Mouse (Mus musculus): ENCODE measurements at regions not wholly inside any gene's neighbourhood (a gene's known extent, or its start where the extent isn't known, plus 50 kb on each side); places are given as distances from the start of the nearest gene placed in this dataset.

DNA sequence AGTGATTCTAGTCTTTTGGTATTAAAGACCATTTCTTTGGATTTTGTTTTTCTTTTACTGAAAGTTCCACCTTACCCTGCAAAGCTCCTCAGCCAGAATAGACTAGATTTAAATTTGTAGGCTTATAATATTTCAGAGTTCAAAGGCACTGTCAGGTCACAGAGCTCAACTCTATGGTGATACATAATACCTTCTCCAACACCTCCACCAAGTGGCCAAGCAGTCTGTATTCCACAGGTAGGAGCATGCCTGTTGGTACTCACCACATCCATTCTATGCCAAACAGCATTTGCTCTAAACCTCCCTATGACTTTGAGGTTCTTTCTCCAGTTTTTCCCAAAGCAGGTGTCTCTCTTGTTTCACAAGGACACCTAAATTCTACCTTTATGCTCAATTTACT is 1042.2 kb downstream of the Gsdmc2 start:
- no peaks in the 10 kb centered on the region for H3K36me3 ChIP-seq (ENCODE audit: control insufficient read depth, insufficient read depth, low read length)
- H3K27me3 ChIP-seq (ENCODE audit: control insufficient read depth, insufficient read depth, low read length): no peaks in the 10 kb centered on the region
- H3K27ac ChIP-seq (ENCODE audit: control insufficient read depth, insufficient read depth, low read depth, low read length): no peak overlapping the region
- no peaks in the 10 kb centered on the region for H3K4me1 ChIP-seq (ENCODE audit: control insufficient read depth, insufficient read depth, low read length)
- TF ChIP-seq CTCF (IDR thresholded peaks at IDR 0.05; ENCODE audit: control insufficient read depth, insufficient read depth, insufficient replicate concordance, low read depth, low read length): no peak
- no peak for TF ChIP-seq POLR2A (IDR thresholded peaks at IDR 0.05; ENCODE audit: control insufficient read depth, low read depth, low read length)
- no peak overlapping the region for H3K4me3 ChIP-seq (ENCODE audit: control insufficient read depth, low read depth, low read length)

- no peak overlapping the region for H3K27ac ChIP-seq (ENCODE audit: control insufficient read depth, insufficient read depth, low read depth, low read length)
- TF ChIP-seq POLR2A (IDR thresholded peaks at IDR 0.05; ENCODE audit: control insufficient read depth, low read depth, low read length): no peak
- no peak for TF ChIP-seq CTCF (IDR thresholded peaks at IDR 0.05; ENCODE audit: control insufficient read depth, insufficient read depth, insufficient replicate concordance, low read depth, low read length)
- H3K4me1 ChIP-seq (ENCODE audit: control insufficient read depth, insufficient read depth, low read length): no peaks in the 10 kb centered on the region
- H3K36me3 ChIP-seq (ENCODE audit: control insufficient read depth, insufficient read depth, low read length): no peaks in the 10 kb centered on the region
- H3K4me3 ChIP-seq (ENCODE audit: control insufficient read depth, low read depth, low read length): no peak overlapping the region
- no peaks in the 10 kb centered on the region for H3K27me3 ChIP-seq (ENCODE audit: control insufficient read depth, insufficient read depth, low read length)
Observed at GRCm38 (mm10) chr15:62798731-62799130, 1046.2 kb downstream of the Gsdmc2 start.

DNA sequence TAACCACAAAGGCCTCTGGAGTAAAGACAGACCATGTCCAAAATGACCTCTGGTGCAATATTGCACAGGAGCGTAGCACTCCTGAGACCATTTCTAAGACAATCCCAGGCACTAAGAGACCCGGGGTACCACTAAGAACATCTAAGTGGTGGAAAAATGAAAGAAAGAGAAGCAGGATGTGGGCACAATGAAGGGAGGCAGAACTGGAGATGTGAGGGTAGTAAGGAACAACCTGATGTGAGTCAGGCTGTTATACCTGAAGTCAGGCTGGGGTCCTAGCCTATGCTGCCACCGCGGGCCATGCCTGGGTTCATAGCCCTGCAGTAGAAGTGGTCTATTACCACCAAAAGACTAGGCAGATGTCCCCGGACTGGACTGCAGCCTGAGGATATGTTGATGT is 1051.4 kb downstream of the Gsdmc2 start:
- Histone ChIP-seq H3K36me3 (ENCODE audit: control insufficient read depth, insufficient read depth, low read length) (no peaks in the 10 kb centered on the region), H3K27me3 (ENCODE audit: control insufficient read depth, insufficient read depth, low read length) (no peaks in the 10 kb centered on the region), H3K4me3 (ENCODE audit: control insufficient read depth, low read depth, low read length) (no peak overlapping the region), H3K4me1 (ENCODE audit: control insufficient read depth, insufficient read depth, low read length) (no peaks in the 10 kb centered on the region), H3K27ac (ENCODE audit: control insufficient read depth, insufficient read depth, low read depth, low read length) (no peak overlapping the region)
- TF ChIP-seq POLR2A (IDR thresholded peaks at IDR 0.05; ENCODE audit: control insufficient read depth, low read depth, low read length): no peak
- TF ChIP-seq CTCF (IDR thresholded peaks at IDR 0.05; ENCODE audit: control insufficient read depth, insufficient read depth, insufficient replicate concordance, low read depth, low read length): no peak

- TF ChIP-seq CTCF (IDR thresholded peaks at IDR 0.05; ENCODE audit: control insufficient read depth, insufficient read depth, insufficient replicate concordance, low read depth, low read length): no peak
- no peak for TF ChIP-seq POLR2A (IDR thresholded peaks at IDR 0.05; ENCODE audit: control insufficient read depth, low read depth, low read length)
- no peaks in the 10 kb centered on the region for H3K27me3 ChIP-seq (ENCODE audit: control insufficient read depth, insufficient read depth, low read length)
- no peak overlapping the region for H3K27ac ChIP-seq (ENCODE audit: control insufficient read depth, insufficient read depth, low read depth, low read length)
- H3K36me3 ChIP-seq (ENCODE audit: control insufficient read depth, insufficient read depth, low read length): no peaks in the 10 kb centered on the region
- H3K4me3 ChIP-seq (ENCODE audit: control insufficient read depth, low read depth, low read length): no peak overlapping the region
- no peaks in the 10 kb centered on the region for H3K4me1 ChIP-seq (ENCODE audit: control insufficient read depth, insufficient read depth, low read length)
Observed at GRCm38 (mm10) chr15:62792084-62792483, 1052.9 kb downstream of the Gsdmc2 start.

DNA sequence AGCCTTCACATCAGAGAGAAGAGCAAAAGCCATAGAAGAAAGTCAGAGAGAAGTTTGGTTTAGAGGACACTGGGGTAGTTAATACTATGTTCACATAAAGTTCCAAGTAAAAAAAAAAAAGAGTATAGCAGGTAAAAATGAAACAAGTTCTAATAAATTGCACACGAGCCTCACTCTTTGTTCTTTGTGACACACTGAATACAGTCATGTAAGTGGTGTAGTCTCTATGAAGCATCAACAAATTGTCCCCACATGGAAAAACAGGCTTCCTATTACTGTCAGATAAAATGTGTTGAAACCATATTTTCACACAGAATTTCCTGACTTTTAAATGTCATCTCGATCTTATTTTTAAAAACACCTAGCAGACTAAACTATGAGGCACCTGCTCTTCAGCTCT is 1057.2 kb downstream of the Gsdmc2 start:
- H3K4me1 ChIP-seq (ENCODE audit: control insufficient read depth, insufficient read depth, low read length): no peaks in the 10 kb centered on the region
- no peaks in the 10 kb centered on the region for H3K36me3 ChIP-seq (ENCODE audit: control insufficient read depth, insufficient read depth, low read length)
- no peaks in the 10 kb centered on the region for H3K27me3 ChIP-seq (ENCODE audit: control insufficient read depth, insufficient read depth, low read length)
- TF ChIP-seq POLR2A (IDR thresholded peaks at IDR 0.05; ENCODE audit: control insufficient read depth, low read depth, low read length) (no peak), CTCF (IDR thresholded peaks at IDR 0.05; ENCODE audit: control insufficient read depth, insufficient read depth, insufficient replicate concordance, low read depth, low read length) (no peak)
- no peak overlapping the region for H3K4me3 ChIP-seq (ENCODE audit: control insufficient read depth, low read depth, low read length)
- no peak overlapping the region for H3K27ac ChIP-seq (ENCODE audit: control insufficient read depth, insufficient read depth, low read depth, low read length)

DNA sequence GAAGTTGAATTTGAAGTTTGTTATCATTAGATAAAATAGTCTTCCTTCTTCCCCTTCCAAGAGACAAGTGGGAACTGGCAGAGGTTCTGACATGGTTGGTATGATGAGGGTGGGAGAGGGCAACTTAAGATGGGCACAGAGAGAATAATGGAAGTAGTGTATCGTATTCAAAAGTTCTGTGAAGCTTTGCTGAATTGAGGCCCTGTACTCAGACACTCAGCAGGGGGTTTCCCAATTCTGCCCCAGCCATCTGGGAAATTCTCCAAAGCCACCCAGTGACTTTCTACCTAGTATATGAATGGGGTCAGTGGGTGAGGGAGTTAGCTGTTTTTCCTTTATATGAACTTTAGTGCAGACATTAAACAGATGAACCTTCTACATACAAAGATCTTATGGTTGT is 1058.7 kb downstream of the Gsdmc2 start:
- H3K4me3 ChIP-seq (ENCODE audit: control insufficient read depth, low read depth, low read length): no peak overlapping the region
- H3K36me3 ChIP-seq (ENCODE audit: control insufficient read depth, insufficient read depth, low read length): no peaks in the 10 kb centered on the region
- H3K27me3 ChIP-seq (ENCODE audit: control insufficient read depth, insufficient read depth, low read length): no peaks in the 10 kb centered on the region
- no peaks in the 10 kb centered on the region for H3K4me1 ChIP-seq (ENCODE audit: control insufficient read depth, insufficient read depth, low read length)
- H3K27ac ChIP-seq (ENCODE audit: control insufficient read depth, insufficient read depth, low read depth, low read length): no peak overlapping the region
- no peak for TF ChIP-seq CTCF (IDR thresholded peaks at IDR 0.05; ENCODE audit: control insufficient read depth, insufficient read depth, insufficient replicate concordance, low read depth, low read length)
- no peak for TF ChIP-seq POLR2A (IDR thresholded peaks at IDR 0.05; ENCODE audit: control insufficient read depth, low read depth, low read length)

DNA sequence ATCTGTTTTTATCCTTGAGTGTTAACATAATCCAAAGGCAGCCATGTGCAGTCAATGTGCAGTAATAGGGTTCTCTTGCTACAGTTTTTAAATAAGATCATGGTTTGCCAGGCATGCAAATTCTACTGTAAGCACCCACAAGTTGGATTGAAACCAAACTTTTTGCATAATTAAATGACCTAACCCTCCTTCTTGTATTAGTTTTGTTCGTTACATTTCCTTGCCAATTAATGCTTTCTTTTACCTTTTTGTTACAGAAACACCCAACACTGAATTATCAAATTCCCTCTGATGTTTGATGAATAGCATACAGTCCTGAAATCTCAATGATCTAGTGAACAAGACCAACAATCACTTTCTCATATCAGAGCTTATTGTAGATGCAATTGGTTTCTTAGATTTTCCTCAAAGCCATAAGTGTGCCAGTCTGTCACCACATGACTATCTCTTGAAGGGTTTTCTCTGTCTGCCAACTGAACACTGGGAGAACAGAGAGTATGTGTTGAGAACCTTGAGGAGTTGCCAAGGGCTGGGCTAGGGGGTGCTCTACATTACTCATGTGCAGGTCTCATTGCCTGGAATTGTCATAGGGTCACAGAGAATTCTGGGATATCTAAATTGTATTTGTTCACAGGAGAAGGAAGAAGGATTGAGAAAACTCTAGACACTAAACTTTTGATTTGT is 1060.4 kb downstream of the Gsdmc2 start:
- no peaks in the 10 kb centered on the region for H3K4me1 ChIP-seq (ENCODE audit: control insufficient read depth, insufficient read depth, low read length)
- no peak for TF ChIP-seq CTCF (IDR thresholded peaks at IDR 0.05; ENCODE audit: control insufficient read depth, insufficient read depth, insufficient replicate concordance, low read depth, low read length)
- no peak for TF ChIP-seq POLR2A (IDR thresholded peaks at IDR 0.05; ENCODE audit: control insufficient read depth, low read depth, low read length)
- H3K4me3 ChIP-seq (ENCODE audit: control insufficient read depth, low read depth, low read length): no peak overlapping the region
- no peaks in the 10 kb centered on the region for H3K27me3 ChIP-seq (ENCODE audit: control insufficient read depth, insufficient read depth, low read length)
- no peaks in the 10 kb centered on the region for H3K36me3 ChIP-seq (ENCODE audit: control insufficient read depth, insufficient read depth, low read length)
- H3K27ac ChIP-seq (ENCODE audit: control insufficient read depth, insufficient read depth, low read depth, low read length): no peak overlapping the region

All from testis, adult 2 months (tissue).